Mouse (Mus musculus) gastrocnemius, postnatal 10 days (tissue): ENCODE results near the gene Ints12. TPM values are rescaled to one million over a fixed set of nuclear protein-coding genes. Genes with fewer than 3 reads are reported as not detected.

ENCODE experiments used
- DNase-seq: peaks from one replicate; pipeline ENCODE4 v3.0.0; 2021; ENCODE audit warnings: mixed read lengths
- long read RNA-seq, 2 experiments: library from polyadenylated mRNA; stranded (forward); transcript quantifications; one replicate each; pipeline ENCODE4 v2.0.0; 2021
- total RNA-seq, 2 experiments: library from RNA; stranded (reverse); gene quantifications; 2 replicates each; pipeline ENCODE4 v1.2.3; 2021

Ints12 gene
- 1 to 10 TPM; 7.4 to 8.6 TPM for total RNA-seq
- long read RNA-seq, experiment 1, transcript Ints12-201 (7 exons, 3,101 nt), result major isoform, 7 of 8 reads
- long read RNA-seq, experiment 1, partial matches to known transcripts, result 0 of 8 reads
- long read RNA-seq, experiment 1, other reads (novel, unspliced or antisense), result 1 of 8 reads
- long read RNA-seq, experiment 2, transcript Ints12-201 (7 exons, 3,101 nt), result major isoform, 13 of 13 reads
- long read RNA-seq, experiment 2, partial matches to known transcripts, result 0 of 13 reads
- long read RNA-seq, experiment 2, other reads (novel, unspliced or antisense), result 0 of 13 reads

GRCm38 (mm10) chr3:133091664-133092273 lies at the start of gene Ints12, which contains the start of gene Gstcd:
Gene Ints12 (plus strand): TSS chr3:133091840.
Gene Gstcd (minus strand): TSS chr3:133092033.
- DNase-seq, result peak; percentile 91

- no peak for DNase-seq
Measured at GRCm38 (mm10) chr3:133052068-133052467, 39.6 kb upstream of the Ints12 start.

- DNase-seq, result no peak
Measured at GRCm38 (mm10) chr3:133075560-133075959, 16.1 kb upstream of the Ints12 start.

GRCm38 (mm10) chr3:133082736-133083135 lies 8.9 kb upstream of the Ints12 start:
- DNase-seq, result no peak

GRCm38 (mm10) chr3:133085858-133086257 lies 5.8 kb upstream of the Ints12 start:
- no peak for DNase-seq

- DNase-seq, result no peak
Measured at GRCm38 (mm10) chr3:133090247-133091120, 1.2 kb upstream of the Ints12 start.

GRCm38 (mm10) chr3:133091121-133091663 lies 448 bp upstream of the Ints12 start:
- peak; percentile 42 for DNase-seq

GRCm38 (mm10) chr3:133092274-133092853 lies 724 bp downstream of the Ints12 start:
- DNase-seq, result no peak

GRCm38 (mm10) chr3:133092936-133093335 lies 1.3 kb downstream of the Ints12 start:
- DNase-seq, result no peak

- no peak for DNase-seq
Measured at GRCm38 (mm10) chr3:133094305-133094704, 2.7 kb downstream of the Ints12 start.

GRCm38 (mm10) chr3:133097936-133098335 lies 6.3 kb downstream of the Ints12 start:
- no peak for DNase-seq

GRCm38 (mm10) chr3:133098336-133098735 lies 6.7 kb downstream of the Ints12 start:
- DNase-seq, result no peak

GRCm38 (mm10) chr3:133098909-133099308 lies 7.3 kb downstream of the Ints12 start:
- DNase-seq, result no peak

GRCm38 (mm10) chr3:133103768-133104167 lies 12.1 kb downstream of the Ints12 start:
- no peak for DNase-seq

- DNase-seq, result no peak
Measured at GRCm38 (mm10) chr3:133104436-133104835, 12.8 kb downstream of the Ints12 start.

GRCm38 (mm10) chr3:133108731-133109130 lies 17.1 kb downstream of the Ints12 start:
- DNase-seq, result no peak

- DNase-seq, result no peak
Measured at GRCm38 (mm10) chr3:133109844-133110243, 18.2 kb downstream of the Ints12 start.

GRCm38 (mm10) chr3:133111741-133112140 lies 20.1 kb downstream of the Ints12 start:
- no peak for DNase-seq

GRCm38 (mm10) chr3:133113281-133113680 lies 21.6 kb downstream of the Ints12 start:
- no peak for DNase-seq

GRCm38 (mm10) chr3:133131372-133131771 lies 39.7 kb downstream of the Ints12 start:
- no peak for DNase-seq

- no peak for DNase-seq
Measured at GRCm38 (mm10) chr3:133132611-133133010, 41.0 kb downstream of the Ints12 start.

GRCm38 (mm10) chr3:133141877-133142276 lies 50.2 kb downstream of the Ints12 start:
- no peak for DNase-seq
